In genomic region chr2:135106649-135107048, GRCm38 (mm10) we compare ENCODE assay signal across 34 mouse cellular contexts.
"Had no signal": no experiment of that assay in that cellular context is flagged by ENCODE, and none has a peak within 500 bp of the region (broad histone marks: within the 10 kb centered on the region; RNA-seq: fewer than 3 reads in every experiment).

No protein-coding gene starts in this region.

- H3K4me1 ChIP-seq: heart, embryonic 12.5 days; heart, embryonic 13.5 days; heart, embryonic 15.5 days; hindbrain, embryonic 12.5 days; hindbrain, embryonic 15.5 days; intestine, embryonic 15.5 days; kidney, embryonic 15.5 days had no signal

- H3K9me3 ChIP-seq: heart, embryonic 12.5 days; heart, embryonic 13.5 days; heart, embryonic 15.5 days; hindbrain, embryonic 10.5 days; hindbrain, embryonic 12.5 days; hindbrain, embryonic 13.5 days; hindbrain, embryonic 15.5 days; intestine, embryonic 15.5 days; kidney, embryonic 15.5 days had no signal

- H3K36me3 ChIP-seq: heart, embryonic 12.5 days; heart, embryonic 13.5 days; heart, embryonic 15.5 days; hindbrain, embryonic 10.5 days; hindbrain, embryonic 12.5 days; hindbrain, embryonic 13.5 days; hindbrain, embryonic 15.5 days; intestine, embryonic 15.5 days; kidney, embryonic 15.5 days had no signal

- ATAC-seq: hindbrain, embryonic 16.5 days; hindbrain, postnatal 0 days; inflammation-experienced regulatory T-cells, adult 6 months; intestine, embryonic 15.5 days; intestine, embryonic 16.5 days; intestine, postnatal 0 days had no signal

- H3K4me2 ChIP-seq: heart, embryonic 12.5 days; heart, embryonic 13.5 days; heart, embryonic 15.5 days; hindbrain, embryonic 12.5 days; hindbrain, embryonic 13.5 days; hindbrain, embryonic 14.5 days; hindbrain, embryonic 15.5 days; intestine, embryonic 15.5 days; kidney, embryonic 15.5 days had no signal

- H3K27ac ChIP-seq: heart, embryonic 13.5 days; heart, embryonic 15.5 days; hindbrain, embryonic 10.5 days; hindbrain, embryonic 12.5 days; hindbrain, embryonic 13.5 days; hindbrain, embryonic 14.5 days; hindbrain, embryonic 15.5 days; hindbrain, postnatal 0 days; intestine, embryonic 15.5 days; kidney, embryonic 15.5 days; kidney, postnatal 0 days; layer of hippocampus, adult 2 months; left cerebral cortex, adult 2 months had no signal

- H3K4me3 ChIP-seq: heart, embryonic 12.5 days; heart, embryonic 13.5 days; heart, embryonic 15.5 days; hindbrain, embryonic 10.5 days; hindbrain, embryonic 12.5 days; hindbrain, embryonic 13.5 days; hindbrain, embryonic 15.5 days; intestine, embryonic 15.5 days; kidney, embryonic 15.5 days; layer of hippocampus, adult 2 months; left cerebral cortex, adult 2 months had no signal

- DNase-seq: heart, postnatal 10 days; heart, postnatal 14 days; heart, postnatal 36 days; heart, postnatal 4 days; kidney, adult 11 months; kidney, adult 18-20 months; kidney, adult 2 months; kidney, adult 8-10 months; kidney, adult 9 months; kidney, postnatal 10 days; kidney, postnatal 14 days; kidney, postnatal 25 days; kidney, postnatal 36 days; kidney, postnatal 4 days; layer of hippocampus, adult 9-11 months; layer of hippocampus, postnatal 36 days had no signal

- H3K9ac ChIP-seq: heart, embryonic 12.5 days; heart, embryonic 13.5 days; heart, embryonic 15.5 days; hindbrain, embryonic 12.5 days; hindbrain, embryonic 13.5 days; hindbrain, embryonic 14.5 days; hindbrain, embryonic 15.5 days; intestine, embryonic 15.5 days; kidney, embryonic 15.5 days had no signal

- H3K27me3 ChIP-seq: heart, embryonic 12.5 days; heart, embryonic 13.5 days; heart, embryonic 15.5 days; hindbrain, embryonic 12.5 days; hindbrain, embryonic 13.5 days; hindbrain, embryonic 15.5 days; intestine, embryonic 15.5 days; kidney, embryonic 15.5 days had no signal
